Mouse (Mus musculus) thymus, adult 2 months (tissue): ENCODE measurements at regions not wholly inside any gene's neighbourhood (a gene's known extent, or its start where the extent isn't known, plus 50 kb on each side); places are given as distances from the start of the nearest gene placed in this dataset.
"Not testable (repeated sequence)": the region's sequence is repeated elsewhere in the genome, so short reads cannot be mapped to it uniquely, and the experiment has no call there.

Source experiments
- DNase-seq: peaks from one replicate; pipeline ENCODE4 v3.0.0; 2021
- H3K27ac ChIP-seq: fragments of 200-500 bp; 2 replicates; pipeline ENCODE4 v1.5.1; 2012; ENCODE audit warnings: low read length, control low read depth; ENCODE audit not compliant: control insufficient read depth, insufficient read depth
- H3K27me3 ChIP-seq: fragments of 200-500 bp; 2 replicates; pipeline ENCODE4 v1.6.1; 2012; ENCODE audit warnings: mild to moderate bottlenecking, low read length, moderate library complexity, mixed read lengths; ENCODE audit not compliant: control insufficient read depth, insufficient read depth
- H3K36me3 ChIP-seq: fragments of 200-500 bp; 2 replicates; pipeline ENCODE4 v1.6.1; 2012; ENCODE audit warnings: mild to moderate bottlenecking, low read length, moderate library complexity; ENCODE audit not compliant: control insufficient read depth, insufficient read depth
- H3K4me1 ChIP-seq: fragments of 200-500 bp; replicated peaks from 2 replicates; pipeline ENCODE4 v1.6.1; 2012; ENCODE audit warnings: low read length; ENCODE audit not compliant: control insufficient read depth, insufficient read depth
- H3K4me3 ChIP-seq: fragments of 200-500 bp; 2 replicates; pipeline ENCODE4 v1.5.1; 2012; ENCODE audit warnings: mild to moderate bottlenecking, low read length, control low read depth, moderate library complexity; ENCODE audit not compliant: control insufficient read depth, insufficient read depth
- CTCF ChIP-seq: fragments of 200-500 bp; IDR thresholded peaks from 2 replicates; pipeline ENCODE4 v1.5.1; 2012; ENCODE audit warnings: mild to moderate bottlenecking, control low read depth, low read length, moderate library complexity, borderline replicate concordance; ENCODE audit not compliant: control insufficient read depth, poor library complexity, insufficient read depth; ENCODE audit errors: extremely low read depth
- POLR2A ChIP-seq: fragments of 200-500 bp; IDR thresholded peaks from 2 replicates; pipeline ENCODE4 v1.6.1; 2012; ENCODE audit warnings: mild to moderate bottlenecking, low read length, control low read depth, moderate library complexity; ENCODE audit not compliant: control insufficient read depth, poor library complexity, insufficient read depth; ENCODE audit errors: extremely low read depth
- WGBS: fragments of 180-500 bp; shearing (Covaris S2); methylation state at CpG from one replicate; pipeline ENCODE4 v1.1.7; 2018; 5-methylcytosine and 5-hydroxymethylcytosine counted together

DNA sequence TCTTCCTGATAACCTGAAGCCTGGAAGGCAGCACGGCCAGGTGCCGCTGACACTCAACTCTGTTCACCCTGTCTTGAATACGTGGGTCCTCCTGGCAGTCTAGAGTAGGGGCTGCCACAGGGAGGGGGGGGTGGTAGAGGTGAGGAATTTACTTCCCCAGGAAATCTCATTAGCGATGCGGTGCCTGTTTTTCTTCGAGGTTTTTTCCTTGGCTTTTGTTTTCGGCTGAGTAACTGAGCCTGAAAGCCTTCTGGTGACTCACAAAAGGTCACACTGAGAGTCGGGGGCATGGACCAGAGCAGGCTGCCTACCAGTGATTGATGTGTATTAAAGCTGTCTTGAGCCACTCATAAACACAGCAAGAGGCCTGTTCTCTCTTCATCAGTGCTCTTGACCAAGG is 181.1 kb upstream of the Pmfbp1 start:
- TF ChIP-seq POLR2A (no peak), CTCF (no peak)
- H3K4me3 ChIP-seq: no peak overlapping the region
- no peaks in the 10 kb centered on the region for H3K27me3 ChIP-seq
- H3K27ac ChIP-seq: no peak overlapping the region
- 34% methylated on average over 8 of the region's 8 CpGs for WGBS
- no peaks in the 10 kb centered on the region for H3K4me1 ChIP-seq
- no peaks in the 10 kb centered on the region for H3K36me3 ChIP-seq
- DNase-seq: no peak

DNA sequence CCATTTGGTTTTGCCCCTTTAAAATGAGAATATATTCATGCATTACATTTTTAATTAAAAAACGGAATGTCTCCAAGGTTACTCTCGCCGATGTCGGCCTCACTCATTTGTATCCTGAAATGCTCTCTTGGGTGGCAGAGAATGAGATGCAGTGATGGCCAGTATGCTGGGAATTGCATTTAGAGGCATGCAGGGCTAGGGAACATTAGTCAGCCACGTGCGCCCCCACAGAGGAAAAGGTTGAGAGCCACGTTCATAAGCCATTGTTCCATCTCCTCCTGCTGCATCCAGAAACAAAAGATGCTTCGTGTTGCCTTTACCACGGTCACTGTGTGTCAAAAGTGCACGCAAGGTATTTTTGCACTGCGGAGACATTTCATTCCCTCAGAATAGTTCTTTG is 172.9 kb upstream of the Pmfbp1 start:
- no peak overlapping the region for H3K4me3 ChIP-seq
- no peaks in the 10 kb centered on the region for H3K27me3 ChIP-seq
- H3K4me1 ChIP-seq: no peaks in the 10 kb centered on the region
- H3K36me3 ChIP-seq: no peaks in the 10 kb centered on the region
- TF ChIP-seq POLR2A (no peak), CTCF (no peak)
- 84% methylated on average over 11 of the region's 11 CpGs for WGBS
- H3K27ac ChIP-seq: no peak overlapping the region
- no peak for DNase-seq

GRCm38 (mm10) chr8:109323351-109323750 is 170.5 kb upstream of the Pmfbp1 start:
- TF ChIP-seq CTCF: no peak
- TF ChIP-seq POLR2A: no peak
- H3K27me3 ChIP-seq: no peaks in the 10 kb centered on the region
- H3K4me1 ChIP-seq: no peaks in the 10 kb centered on the region
- H3K27ac ChIP-seq: no peak overlapping the region
- WGBS: 98% methylated on average over 2 of the region's 2 CpGs
- no peaks in the 10 kb centered on the region for H3K36me3 ChIP-seq
- DNase-seq: no peak
- H3K4me3 ChIP-seq: no peak overlapping the region

DNA sequence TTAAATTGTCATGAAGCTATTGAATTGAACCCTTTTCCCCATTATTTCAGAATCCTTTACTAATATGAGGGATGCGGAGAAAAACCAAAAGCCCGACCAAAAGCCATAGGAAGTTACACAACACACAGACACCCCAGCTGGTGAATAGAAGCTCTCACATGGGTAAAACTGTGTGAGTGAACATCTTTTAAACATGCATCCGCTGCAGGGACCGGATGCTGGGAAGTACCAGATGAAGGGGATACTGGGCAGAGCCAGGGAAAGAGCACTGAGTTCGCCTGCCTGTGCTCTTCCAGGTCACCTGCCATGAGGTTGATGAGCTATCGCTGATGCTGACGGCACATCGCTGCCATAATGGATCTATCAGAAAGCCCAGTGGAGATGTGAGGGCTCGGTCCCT is 169.6 kb upstream of the Pmfbp1 start:
- WGBS: 95% methylated on average over 9 of the region's 9 CpGs
- Histone ChIP-seq H3K4me3 (no peak overlapping the region), H3K27ac (no peak overlapping the region), H3K4me1 (no peaks in the 10 kb centered on the region), H3K36me3 (no peaks in the 10 kb centered on the region), H3K27me3 (no peaks in the 10 kb centered on the region)
- TF ChIP-seq CTCF (no peak), POLR2A (no peak)
- DNase-seq: no peak

GRCm38 (mm10) chr8:109336203-109336602 is 157.6 kb upstream of the Pmfbp1 start:
- TF ChIP-seq CTCF (no peak), POLR2A (no peak)
- WGBS: 89% methylated on average over 7 of the region's 7 CpGs
- Histone ChIP-seq H3K36me3 (no peaks in the 10 kb centered on the region), H3K27ac (no peak overlapping the region), H3K4me3 (no peak overlapping the region), H3K4me1 (no peaks in the 10 kb centered on the region), H3K27me3 (no peaks in the 10 kb centered on the region)
- no peak for DNase-seq

- Histone ChIP-seq H3K36me3 (no peaks in the 10 kb centered on the region), H3K27ac (no peak overlapping the region), H3K4me1 (no peaks in the 10 kb centered on the region), H3K27me3 (no peaks in the 10 kb centered on the region), H3K4me3 (no peak overlapping the region)
- TF ChIP-seq CTCF (no peak), POLR2A (no peak)
- 93% methylated on average over 14 of the region's 14 CpGs for WGBS
- no peak for DNase-seq
Measured at GRCm38 (mm10) chr8:109338220-109338835, 155.5 kb upstream of the Pmfbp1 start.

GRCm38 (mm10) chr8:109340647-109341046 is 153.2 kb upstream of the Pmfbp1 start:
- not testable (repeated sequence) for H3K4me3 ChIP-seq, H3K27me3 ChIP-seq, H3K36me3 ChIP-seq, H3K4me1 ChIP-seq, H3K27ac ChIP-seq, DNase-seq
- WGBS: 94% methylated on average over 21 of the region's 21 CpGs
